Mouse (Mus musculus): ENCODE results near the gene Rab7.

GRCm38 (mm10) chr6:88068739-88069138 is 23.7 kb upstream of the Rab7 start:
- no peak for TF ChIP-seq CTCF (IDR thresholded peaks at IDR 0.05; ENCODE audit: extremely low read depth, insufficient read length, insufficient replicate concordance, low read depth, low read length)
- no peak for TF ChIP-seq POLR2A (IDR thresholded peaks at IDR 0.05; ENCODE audit: low read depth, low read length)
